Mouse (Mus musculus): Measurements from ENCODE around the gene Sh3gl3. TPM values are rescaled to one million over a fixed set of nuclear protein-coding genes. Genes with fewer than 3 reads are reported as not detected.

The Sh3gl3 gene
- polyA plus RNA-seq (2011; ENCODE audit: insufficient read length, low read depth, missing spikeins): 1.7 and 1.9 TPM in 2 replicates

DNA sequence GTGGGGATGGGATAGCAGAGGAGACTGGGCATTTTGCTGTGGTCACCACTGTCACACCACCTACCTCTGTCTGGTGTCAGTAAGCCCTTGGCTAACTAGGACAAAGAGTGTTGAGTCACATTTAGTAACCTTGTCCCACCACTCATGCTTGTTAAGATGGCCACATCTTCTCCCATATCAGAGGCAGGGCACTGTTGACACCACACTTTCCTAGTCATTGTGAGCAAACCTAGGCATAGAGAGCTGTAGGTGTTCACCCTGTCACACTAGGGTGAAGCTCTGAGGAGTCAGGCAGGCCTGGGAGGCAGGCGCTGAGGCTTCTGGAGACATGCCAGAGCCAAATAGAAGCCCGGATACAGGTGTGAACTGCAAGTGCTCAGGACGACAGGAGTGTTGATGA lies at the start of gene Sh3gl3:
TSS of gene Sh3gl3 (plus strand) at position 301 of the 400 bp plus-strand sequence.
- TF ChIP-seq POLR2A (IDR thresholded peaks at IDR 0.05; ENCODE audit: low read depth, low read length) (no peak), CTCF (IDR thresholded peaks at IDR 0.05; ENCODE audit: borderline replicate concordance, insufficient read depth, low read length) (no peak)
- H3K4me3 ChIP-seq (ENCODE audit: insufficient read depth, low read length): peak within 1 kb of the TSS; percentile 43; the same call in 1 of the 2 replicates

DNA sequence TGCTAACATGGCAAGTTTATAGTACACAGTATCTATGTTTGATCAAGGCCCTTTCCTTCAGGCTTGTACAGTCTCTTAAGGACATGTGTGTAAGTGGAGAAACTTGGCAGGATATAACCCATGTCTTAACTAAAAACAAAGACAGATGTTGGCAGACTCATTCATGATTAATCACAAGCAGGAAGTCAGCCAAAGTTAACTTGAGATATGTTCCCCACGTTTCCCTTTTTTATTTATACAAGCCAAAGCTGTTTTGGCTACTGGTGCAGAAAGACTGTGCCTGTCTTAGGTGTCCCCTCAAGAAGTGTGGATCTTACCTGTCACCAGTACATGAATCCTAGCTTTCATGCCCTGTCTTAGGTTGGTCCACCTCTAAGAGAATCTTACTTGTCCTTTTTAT lies 35.4 kb upstream of the Sh3gl3 start:
- no peak overlapping the region for H3K27ac ChIP-seq (ENCODE audit: insufficient read depth, low read length)
- no peaks in the 10 kb centered on the region for H3K4me1 ChIP-seq (ENCODE audit: control insufficient read depth, insufficient read depth, low read length)
- H3K4me3 ChIP-seq (ENCODE audit: insufficient read depth, low read length): no peak overlapping the region
- TF ChIP-seq CTCF (IDR thresholded peaks at IDR 0.05; ENCODE audit: borderline replicate concordance, insufficient read depth, low read length): no peak
- no peak for TF ChIP-seq POLR2A (IDR thresholded peaks at IDR 0.05; ENCODE audit: low read depth, low read length)

More for the DNA sequence above, at the start of gene Sh3gl3:
- Histone ChIP-seq H3K27ac (ENCODE audit: insufficient read depth, low read length) (no peak within 1 kb of the TSS), H3K4me1 (ENCODE audit: control insufficient read depth, insufficient read depth, low read length) (no peaks in the 10 kb centered on the region)

DNA sequence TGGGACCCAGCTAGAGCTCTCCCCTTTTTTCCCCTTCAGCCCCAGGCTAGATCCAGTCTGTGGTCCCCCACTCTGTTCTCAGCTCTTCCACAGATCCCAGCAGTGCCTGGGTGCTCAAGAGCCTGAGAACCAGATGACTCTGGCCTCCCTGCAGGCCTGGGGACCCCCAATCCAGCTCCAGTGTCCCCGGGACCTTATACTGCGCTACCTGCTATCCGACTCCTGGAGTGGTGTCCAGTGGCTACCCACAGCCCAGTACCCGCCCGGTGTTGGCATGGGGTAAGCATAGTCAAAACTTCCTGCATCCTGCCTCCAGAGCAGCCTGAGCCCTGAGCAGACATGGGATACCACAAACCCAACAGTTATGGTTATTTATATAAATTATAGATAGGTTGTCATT lies 26.5 kb upstream of the Sh3gl3 start:
- H3K4me1 ChIP-seq (ENCODE audit: control insufficient read depth, insufficient read depth, low read length): no peaks in the 10 kb centered on the region
- no peak overlapping the region for H3K4me3 ChIP-seq (ENCODE audit: insufficient read depth, low read length)
- no peak for TF ChIP-seq POLR2A (IDR thresholded peaks at IDR 0.05; ENCODE audit: low read depth, low read length)
- TF ChIP-seq CTCF (IDR thresholded peaks at IDR 0.05; ENCODE audit: borderline replicate concordance, insufficient read depth, low read length): no peak
- no peak overlapping the region for H3K27ac ChIP-seq (ENCODE audit: insufficient read depth, low read length)

DNA sequence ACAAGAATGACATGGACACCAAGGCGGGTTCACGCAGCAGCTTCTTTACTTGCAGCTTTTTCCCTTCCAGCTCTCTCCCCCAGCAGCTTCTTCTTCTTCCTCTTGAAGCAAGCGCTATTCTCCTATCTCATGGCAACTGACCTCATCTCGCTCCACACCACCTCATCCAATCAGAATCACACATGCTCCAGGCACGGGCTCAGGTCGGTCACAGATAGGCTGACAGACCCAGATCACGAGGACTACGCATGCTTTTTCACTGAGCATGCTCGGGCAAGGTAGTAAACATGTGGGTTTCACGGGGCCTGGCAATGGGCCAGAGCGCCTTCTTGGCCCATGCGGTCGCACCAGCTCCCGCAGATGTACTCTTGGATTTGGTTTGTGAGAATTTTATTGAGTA lies 9.0 kb upstream of the Sh3gl3 start:
- TF ChIP-seq CTCF (IDR thresholded peaks at IDR 0.05; ENCODE audit: borderline replicate concordance, insufficient read depth, low read length): no peak
- no peak for TF ChIP-seq POLR2A (IDR thresholded peaks at IDR 0.05; ENCODE audit: low read depth, low read length)
- no peak overlapping the region for H3K4me3 ChIP-seq (ENCODE audit: insufficient read depth, low read length)
- H3K4me1 ChIP-seq (ENCODE audit: control insufficient read depth, insufficient read depth, low read length): no peaks in the 10 kb centered on the region

DNA sequence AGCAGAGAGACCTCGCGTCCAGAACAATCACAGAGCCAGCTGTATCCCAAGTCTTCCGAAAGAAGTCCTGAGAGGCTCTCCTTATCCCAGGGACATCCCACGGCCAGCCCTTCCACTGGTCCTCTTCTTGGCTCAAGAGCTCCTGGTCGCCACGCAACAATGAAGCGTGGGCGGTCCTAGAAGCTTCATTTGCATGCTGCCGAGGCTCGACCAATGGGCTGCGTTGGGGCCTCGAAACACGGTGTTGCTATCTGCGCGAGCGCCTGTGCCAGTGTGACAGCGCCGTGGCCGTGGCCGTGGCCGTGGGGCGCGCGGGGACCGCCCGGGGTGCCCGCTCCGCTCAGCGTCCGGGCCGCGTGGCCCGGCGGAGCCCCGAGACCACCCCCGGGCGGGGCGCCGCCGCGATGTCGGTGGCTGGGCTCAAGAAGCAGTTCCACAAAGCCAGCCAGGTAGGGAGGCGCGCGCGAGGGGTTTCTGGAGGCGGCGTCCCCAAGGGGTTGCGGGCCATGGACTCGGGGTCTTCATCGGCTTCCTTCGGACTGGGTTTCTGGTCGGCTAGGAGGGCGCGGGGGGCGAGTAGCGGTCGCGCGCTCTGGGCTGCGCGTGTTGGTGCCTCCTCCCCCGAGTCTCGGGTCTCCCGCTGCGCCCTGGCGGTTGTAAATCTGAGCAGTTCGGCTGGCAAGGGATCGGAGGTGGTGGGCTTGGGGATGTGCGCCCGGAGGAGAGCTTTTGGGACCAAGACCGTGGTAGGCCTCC lies 1.1 kb downstream of the Sh3gl3 start:
- H3K4me1 ChIP-seq (ENCODE audit: control insufficient read depth, insufficient read depth, low read length): no peaks in the 10 kb centered on the region
- peak overlapping the region; percentile 43 for H3K4me3 ChIP-seq (ENCODE audit: insufficient read depth, low read length)
- TF ChIP-seq POLR2A (IDR thresholded peaks at IDR 0.05; ENCODE audit: low read depth, low read length): no peak
- TF ChIP-seq CTCF (IDR thresholded peaks at IDR 0.05; ENCODE audit: borderline replicate concordance, insufficient read depth, low read length): no peak
- H3K27ac ChIP-seq (ENCODE audit: insufficient read depth, low read length): no peak overlapping the region

More for the DNA sequence above, 9.0 kb upstream of the Sh3gl3 start:
- H3K27ac ChIP-seq (ENCODE audit: insufficient read depth, low read length): no peak overlapping the region

DNA sequence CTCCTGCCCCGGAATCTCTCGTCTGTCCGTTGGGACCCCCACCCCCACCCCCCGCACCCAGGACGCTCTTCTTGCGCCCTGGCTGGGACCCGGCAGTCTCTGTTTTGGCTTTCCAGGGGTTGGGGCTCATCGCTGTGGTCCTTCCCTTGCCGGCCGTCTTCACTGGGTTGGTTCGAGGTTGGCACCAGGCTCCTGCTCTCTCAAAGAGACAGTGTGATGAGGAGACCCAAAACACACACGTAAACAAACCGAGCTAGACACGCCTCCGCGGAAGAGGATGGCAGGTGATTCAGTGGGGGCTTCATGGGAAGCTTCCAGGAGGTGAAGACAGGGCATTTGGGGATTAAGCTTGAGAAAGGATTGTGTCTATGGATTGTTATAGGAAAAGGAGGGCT lies 1.7 kb downstream of the Sh3gl3 start:
- TF ChIP-seq CTCF (IDR thresholded peaks at IDR 0.05; ENCODE audit: borderline replicate concordance, insufficient read depth, low read length) (no peak), POLR2A (IDR thresholded peaks at IDR 0.05; ENCODE audit: low read depth, low read length) (no peak)
- H3K27ac ChIP-seq (ENCODE audit: insufficient read depth, low read length): no peak overlapping the region
- no peaks in the 10 kb centered on the region for H3K4me1 ChIP-seq (ENCODE audit: control insufficient read depth, insufficient read depth, low read length)
- peak overlapping the region; percentile 43 for H3K4me3 ChIP-seq (ENCODE audit: insufficient read depth, low read length)

DNA sequence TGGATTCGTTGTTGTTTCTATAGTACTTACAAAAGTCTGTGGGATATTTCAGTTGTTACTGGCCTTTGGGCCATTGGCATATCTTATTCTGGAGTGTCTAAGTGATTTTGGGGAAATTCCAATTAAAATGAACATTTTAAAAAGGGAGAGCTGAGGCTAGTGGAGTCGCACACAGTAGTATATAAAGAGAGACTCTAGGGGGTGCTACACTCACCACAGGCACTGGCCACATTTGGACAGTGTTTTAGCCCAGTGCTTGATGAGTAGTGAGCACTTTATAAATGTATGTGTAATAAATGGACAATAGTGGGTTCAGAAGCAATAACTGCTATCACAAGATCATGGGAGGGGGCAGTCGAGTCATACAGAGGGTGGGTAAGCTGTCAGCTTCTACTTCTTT lies 2.6 kb downstream of the Sh3gl3 start:
- H3K27ac ChIP-seq (ENCODE audit: insufficient read depth, low read length): no peak overlapping the region
- TF ChIP-seq POLR2A (IDR thresholded peaks at IDR 0.05; ENCODE audit: low read depth, low read length): no peak
- TF ChIP-seq CTCF (IDR thresholded peaks at IDR 0.05; ENCODE audit: borderline replicate concordance, insufficient read depth, low read length): no peak
- H3K4me1 ChIP-seq (ENCODE audit: control insufficient read depth, insufficient read depth, low read length): no peaks in the 10 kb centered on the region
- no peak overlapping the region for H3K4me3 ChIP-seq (ENCODE audit: insufficient read depth, low read length)

DNA sequence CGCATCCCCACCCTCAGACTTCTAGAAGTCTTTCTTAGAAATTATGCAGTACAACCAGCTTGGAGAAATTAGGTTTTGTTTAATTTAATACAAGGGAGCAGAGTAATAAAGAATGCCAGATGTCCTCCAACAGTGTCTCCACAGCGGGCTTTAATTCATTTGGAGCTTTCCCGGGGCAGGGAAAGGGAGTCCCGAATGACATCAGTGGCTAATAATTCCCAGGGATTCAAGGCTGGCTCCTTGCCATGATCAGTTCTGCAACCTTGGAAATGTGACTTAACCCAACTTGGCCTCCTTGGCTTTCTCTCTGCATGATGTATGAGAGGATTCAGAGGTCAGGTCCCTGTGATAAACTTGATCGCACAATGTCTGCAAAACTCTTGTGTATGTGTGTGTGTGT lies 3.7 kb downstream of the Sh3gl3 start:
- TF ChIP-seq CTCF (IDR thresholded peaks at IDR 0.05; ENCODE audit: borderline replicate concordance, insufficient read depth, low read length) (no peak), POLR2A (IDR thresholded peaks at IDR 0.05; ENCODE audit: low read depth, low read length) (no peak)
- H3K4me1 ChIP-seq (ENCODE audit: control insufficient read depth, insufficient read depth, low read length): no peaks in the 10 kb centered on the region
- no peak overlapping the region for H3K4me3 ChIP-seq (ENCODE audit: insufficient read depth, low read length)
- H3K27ac ChIP-seq (ENCODE audit: insufficient read depth, low read length): no peak overlapping the region

DNA sequence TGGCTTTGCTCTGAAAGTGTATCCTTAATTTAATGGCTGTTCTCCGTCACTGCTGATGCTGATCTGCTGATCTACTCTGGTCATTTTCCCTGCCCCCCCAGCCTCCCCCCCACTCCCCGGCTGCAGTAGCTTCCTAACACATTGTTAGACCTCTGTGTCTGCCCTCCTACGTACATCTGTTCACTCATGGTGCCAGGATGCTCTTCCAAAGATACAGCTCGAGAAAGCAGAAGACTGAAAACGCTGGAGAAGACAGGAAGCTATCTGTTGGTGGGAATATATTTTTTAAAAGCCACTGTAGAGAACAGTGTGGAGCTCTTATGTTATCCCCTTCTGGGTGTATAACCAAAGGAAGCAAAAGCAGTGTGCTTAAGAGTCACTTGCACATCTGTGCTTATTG lies 7.3 kb downstream of the Sh3gl3 start:
- Histone ChIP-seq H3K4me1 (ENCODE audit: control insufficient read depth, insufficient read depth, low read length) (0 out of 2 replicates have a peak, but pooled peaks cover 3% of the 10 kb centered on the region), H3K27ac (ENCODE audit: insufficient read depth, low read length) (no peak overlapping the region), H3K4me3 (ENCODE audit: insufficient read depth, low read length) (no peak overlapping the region)
- no peak for TF ChIP-seq POLR2A (IDR thresholded peaks at IDR 0.05; ENCODE audit: low read depth, low read length)
- no peak for TF ChIP-seq CTCF (IDR thresholded peaks at IDR 0.05; ENCODE audit: borderline replicate concordance, insufficient read depth, low read length)

DNA sequence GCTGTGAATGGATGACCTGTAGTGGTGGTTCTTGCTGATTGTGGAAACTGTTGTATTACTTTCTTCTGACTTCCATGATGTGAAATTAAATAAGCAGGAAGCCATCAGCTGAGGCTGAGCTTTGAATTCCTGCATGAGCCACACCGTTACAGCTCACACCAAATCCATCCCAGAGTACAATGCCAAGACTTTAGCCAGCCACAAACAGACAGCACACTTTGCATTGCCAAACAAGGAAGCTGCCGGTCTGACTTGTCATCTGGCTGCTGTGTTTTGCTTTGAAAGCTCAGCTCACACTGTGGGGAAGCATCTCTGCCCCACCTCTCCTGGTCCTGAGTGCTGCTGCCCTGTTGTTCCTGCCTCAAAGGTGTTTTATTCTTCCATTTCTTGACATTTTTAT lies 9.1 kb downstream of the Sh3gl3 start:
- Histone ChIP-seq H3K4me1 (ENCODE audit: control insufficient read depth, insufficient read depth, low read length) (0 out of 2 replicates have a peak, but pooled peaks cover 3% of the 10 kb centered on the region), H3K27ac (ENCODE audit: insufficient read depth, low read length) (peak overlapping the region; percentile 12; the same call in 1 of the 2 replicates), H3K4me3 (ENCODE audit: insufficient read depth, low read length) (no peak overlapping the region)
- TF ChIP-seq POLR2A (IDR thresholded peaks at IDR 0.05; ENCODE audit: low read depth, low read length): no peak
- TF ChIP-seq CTCF (IDR thresholded peaks at IDR 0.05; ENCODE audit: borderline replicate concordance, insufficient read depth, low read length): no peak

All from embryonic fibroblast, embryonic 13.5 days (primary cell).